Mouse (Mus musculus): ENCODE results near the gene Cers5. TPM values are rescaled to one million over a fixed set of nuclear protein-coding genes. Genes with fewer than 3 reads are reported as not detected.
"Not testable (repeated sequence)": the region's sequence is repeated elsewhere in the genome, so short reads cannot be mapped to it uniquely, and the experiment has no call there.

The Cers5 gene
- polyA plus RNA-seq, 2 experiments from 2014 or later: 63.5 to 71.6 TPM

DNA sequence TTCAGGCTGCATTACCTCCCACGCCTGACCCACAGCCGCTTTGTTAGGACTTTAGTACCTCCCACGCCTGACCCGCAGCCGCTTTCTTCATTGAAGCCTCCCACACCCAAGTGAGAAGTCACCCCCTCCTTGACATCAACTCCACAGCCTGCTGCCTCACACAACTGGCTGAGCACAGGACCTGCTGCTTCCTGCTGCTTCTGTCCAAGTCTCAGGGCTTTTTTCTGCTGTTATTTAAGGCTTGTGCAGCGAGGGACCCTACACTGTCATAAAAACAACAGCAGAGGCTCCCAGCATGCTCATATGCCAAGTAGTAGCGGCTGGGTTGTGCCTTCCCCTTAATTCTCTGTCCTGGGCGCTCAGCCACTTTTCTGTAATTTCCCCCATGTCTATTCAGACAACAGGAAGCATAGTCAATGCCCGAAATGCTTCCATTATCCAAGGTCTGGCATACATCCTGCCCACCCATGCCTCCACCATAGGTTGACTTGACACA, 15.0 kb upstream of the Cers5 start:
- no peak for ATAC-seq

DNA sequence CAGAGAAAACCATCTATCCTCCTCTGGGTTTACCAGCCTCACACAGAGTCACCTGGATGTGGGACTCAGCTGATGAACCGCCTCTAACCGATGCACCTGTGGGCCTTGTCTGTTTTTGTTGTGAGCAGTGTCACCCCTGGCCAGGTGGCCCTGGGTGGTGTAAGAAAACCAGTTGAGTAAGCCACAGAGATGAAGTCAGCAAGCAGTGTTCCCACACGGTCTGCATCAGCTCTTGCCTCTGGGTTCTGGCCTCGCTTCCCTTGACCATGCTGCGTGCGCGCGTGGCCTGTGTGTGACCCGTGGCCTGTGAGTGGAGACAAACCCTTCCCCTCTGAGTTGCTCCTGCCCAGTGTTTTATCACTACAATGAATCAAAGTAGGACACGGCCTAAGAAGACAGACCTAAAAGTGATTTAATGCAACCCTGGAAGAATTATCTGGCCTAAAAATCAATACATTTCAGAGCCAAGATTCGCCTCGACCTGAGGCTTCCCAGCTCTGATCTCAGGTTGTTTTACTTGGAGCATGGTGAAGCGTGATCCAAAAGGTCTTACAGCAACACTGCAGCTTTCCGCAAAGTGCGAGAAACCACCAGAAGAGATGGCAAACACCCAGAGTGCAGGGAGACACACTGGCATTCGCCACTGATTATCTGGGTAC, 6.1 kb upstream of the Cers5 start:
- ATAC-seq: no peak

DNA sequence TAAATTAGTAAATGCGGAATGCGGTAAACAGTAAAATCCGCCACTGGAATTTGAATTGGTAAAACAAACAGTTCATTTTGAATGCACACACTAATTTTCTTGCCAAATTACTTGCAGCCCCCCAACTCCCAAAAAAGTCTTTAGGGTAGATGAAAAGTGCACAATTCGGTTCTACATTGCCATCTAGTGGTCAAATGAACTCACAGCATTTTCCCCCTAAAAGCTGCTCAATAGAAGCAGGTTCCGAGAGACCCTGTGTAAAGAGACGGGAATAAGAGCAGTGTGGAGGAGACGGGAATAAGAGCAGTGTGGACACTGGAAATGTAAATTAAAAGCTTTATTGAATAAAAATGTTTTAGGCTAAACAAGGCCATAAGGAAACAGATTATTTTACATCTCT, 5.5 kb upstream of the Cers5 start:
- ATAC-seq: no peak

DNA sequence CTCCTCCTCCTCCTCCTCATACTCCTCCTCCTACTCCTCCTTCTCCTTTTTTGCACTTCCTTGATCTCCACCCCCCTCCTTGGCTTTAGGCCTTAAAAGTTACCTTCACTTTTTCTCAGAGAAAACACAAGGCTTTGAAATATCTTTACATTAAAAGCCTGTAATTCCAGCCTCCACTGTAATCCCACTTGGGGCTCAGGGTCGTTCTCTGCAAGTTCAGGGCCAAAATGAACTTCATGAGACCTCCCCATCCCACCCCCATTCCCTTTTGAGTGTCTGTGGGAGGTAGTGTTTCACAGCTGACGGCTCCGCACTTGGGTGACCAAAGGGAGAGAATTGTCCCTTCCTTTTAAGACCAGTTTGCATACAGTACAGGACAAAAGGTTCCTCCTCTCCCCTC, 240 bp upstream of the Cers5 start:
- ATAC-seq: no peak

DNA sequence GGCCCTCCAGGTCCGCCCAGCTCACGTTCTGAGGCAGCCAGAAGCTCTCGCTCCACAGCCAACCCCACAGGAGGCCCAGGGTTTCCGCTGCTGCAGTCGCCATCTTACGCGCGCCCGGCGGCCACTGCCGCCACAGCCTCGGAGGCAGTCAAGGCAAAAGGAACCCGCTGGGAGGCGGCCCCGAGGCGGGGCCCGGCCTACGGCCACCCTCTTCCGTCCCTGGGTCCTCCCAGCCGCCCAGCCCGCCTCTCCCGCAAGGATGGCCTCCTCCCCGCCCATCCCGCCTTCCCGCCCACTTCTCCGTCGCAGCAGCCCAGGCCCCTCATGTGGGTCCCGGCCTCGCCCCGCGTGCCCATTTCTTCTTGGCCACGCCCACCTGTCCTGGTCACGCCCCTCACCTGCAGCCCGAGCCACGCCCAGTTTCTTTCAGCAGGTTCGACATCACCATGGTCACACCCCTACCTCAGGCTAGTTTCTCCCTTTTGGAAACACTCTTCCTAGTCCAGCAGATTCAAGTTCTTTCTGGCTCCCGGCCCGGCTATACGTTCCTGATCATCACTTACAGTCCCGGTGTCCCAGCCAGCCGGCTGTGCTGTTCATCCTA, 306 bp downstream of the Cers5 start:
- peak; percentile 79 for ATAC-seq

DNA sequence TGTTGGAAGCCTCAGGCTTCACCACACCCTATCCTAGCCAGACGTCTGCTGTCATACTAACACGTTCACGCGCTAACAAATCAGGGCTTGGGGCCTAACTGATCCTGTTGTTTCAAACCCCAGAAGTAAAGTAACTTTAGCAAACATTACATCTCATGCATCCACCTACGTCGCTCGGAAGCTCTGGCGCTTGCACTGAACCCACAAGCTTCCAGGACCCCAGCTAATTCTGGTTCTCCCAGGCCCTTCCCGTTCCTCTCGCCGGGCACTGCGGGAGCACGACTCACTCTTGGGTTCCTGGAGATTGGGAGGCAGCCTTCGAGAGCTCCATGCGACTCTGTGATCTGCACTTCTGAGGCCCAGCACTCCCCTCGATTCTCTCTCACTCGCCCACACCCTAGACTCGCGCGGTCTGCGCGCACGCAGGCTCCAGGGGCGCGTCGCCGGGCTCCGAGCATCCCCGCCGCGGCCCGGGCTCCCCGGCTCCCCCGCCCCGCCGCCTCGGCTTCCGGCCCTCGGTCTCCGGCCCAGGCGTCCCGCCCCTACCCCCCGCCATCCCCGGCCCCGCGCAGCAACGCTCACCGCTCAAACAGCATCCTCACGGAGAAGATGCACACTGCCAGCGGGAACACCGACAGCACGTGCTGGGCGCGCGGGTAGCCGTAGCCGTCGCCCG, 946 bp downstream of the Cers5 start:
- ATAC-seq: peak; percentile 48

DNA sequence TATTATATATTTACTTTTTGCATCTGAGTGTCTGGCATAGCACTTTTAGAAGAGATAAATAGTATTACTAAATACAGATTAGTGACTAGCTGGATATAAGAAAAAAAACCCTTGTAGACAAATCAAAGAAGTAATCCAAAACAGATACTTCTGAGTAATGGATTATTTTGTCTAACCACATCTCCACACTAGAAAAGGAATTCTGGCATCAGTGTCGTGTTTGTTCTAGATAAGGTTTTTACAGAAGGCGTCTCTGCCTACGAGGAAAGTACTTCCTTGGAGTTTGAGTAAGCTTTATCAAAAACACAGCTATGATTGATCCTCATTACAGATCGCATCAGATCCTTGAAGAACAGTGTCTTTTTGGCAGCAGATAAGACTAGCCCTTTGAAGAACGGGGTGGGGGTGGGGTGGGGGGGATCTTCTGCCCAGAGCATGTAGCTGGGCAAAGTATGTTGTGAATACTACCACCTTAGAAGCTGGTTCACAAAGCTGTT, 1.6 kb downstream of the Cers5 start:
- ATAC-seq: no peak

DNA sequence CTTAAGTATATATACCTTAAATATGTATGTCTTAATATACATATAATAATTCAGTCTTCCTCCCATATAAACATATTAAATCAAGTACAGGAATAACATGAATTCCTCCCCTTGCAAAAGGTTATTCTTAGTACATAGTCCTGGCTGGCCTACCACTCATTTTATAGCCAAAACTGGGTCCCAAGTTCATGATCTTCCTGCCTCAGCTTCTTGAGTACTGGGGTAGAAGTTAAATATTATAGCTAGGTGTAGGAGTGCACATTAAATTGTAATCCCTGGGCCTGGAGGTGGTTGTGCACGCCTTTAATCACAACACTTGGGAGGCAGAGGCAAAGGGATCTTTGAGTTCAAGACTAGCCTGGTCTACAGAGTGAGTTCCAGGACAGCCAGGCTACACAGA, 3.9 kb downstream of the Cers5 start:
- no peak for ATAC-seq

DNA sequence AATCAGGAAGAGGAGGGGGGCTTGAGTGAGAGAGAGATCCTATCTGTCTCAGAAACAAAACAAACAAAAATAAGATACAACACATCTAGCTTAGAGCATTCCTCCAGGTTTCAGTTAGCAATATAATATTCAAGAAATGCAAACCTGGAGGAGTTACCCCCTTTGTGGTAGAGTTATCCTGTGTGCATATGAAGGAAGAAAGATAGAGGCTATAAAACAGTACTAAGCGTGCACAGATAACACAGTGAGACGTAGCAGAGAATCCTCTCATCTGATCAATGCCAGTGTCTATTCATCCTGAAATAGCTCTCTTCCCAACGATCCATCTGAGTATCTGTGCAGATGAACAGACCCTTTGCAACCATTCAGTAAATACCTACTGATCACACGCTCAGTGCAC, 5.2 kb downstream of the Cers5 start:
- ATAC-seq: no peak

DNA sequence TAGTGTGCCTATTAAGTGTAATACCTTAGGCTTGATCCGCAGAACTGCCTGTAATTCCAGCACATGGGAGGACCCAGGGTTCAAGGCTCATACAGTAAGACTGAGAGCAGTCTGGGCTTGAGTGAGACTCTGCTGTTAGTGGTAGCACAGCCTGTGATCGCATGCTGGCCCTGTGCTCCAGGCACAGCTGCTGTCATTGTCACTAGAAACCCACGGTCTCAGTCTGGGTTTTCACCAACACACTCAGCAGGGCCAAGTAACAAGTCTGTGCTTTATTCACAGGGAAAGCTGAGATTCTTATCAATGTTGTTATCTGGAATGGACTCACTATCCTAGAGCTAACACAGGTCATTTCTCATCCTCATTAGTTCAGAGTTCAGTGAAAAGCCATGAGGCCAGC, 18.5 kb downstream of the Cers5 start:
- no peak for ATAC-seq

DNA sequence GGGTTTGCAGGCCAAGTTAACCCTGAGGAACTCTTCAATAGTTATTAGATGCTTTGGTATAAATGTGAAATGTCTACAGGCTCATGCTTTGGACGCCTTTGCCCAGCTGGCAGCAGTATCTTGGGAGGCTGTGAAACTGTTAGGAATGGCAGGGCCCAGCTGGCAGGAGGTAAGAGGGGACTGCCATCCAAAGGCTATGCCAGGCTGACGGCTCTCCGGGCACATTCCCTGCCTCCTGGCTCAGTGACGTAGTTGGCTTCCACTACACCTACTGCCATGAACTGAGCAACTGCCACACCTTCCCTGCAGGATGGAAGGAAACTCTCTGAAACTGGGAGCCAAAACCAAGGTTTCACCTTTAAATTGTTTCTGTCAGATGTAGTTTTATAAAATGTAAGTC, 32.5 kb downstream of the Cers5 start:
- ATAC-seq: no peak

DNA sequence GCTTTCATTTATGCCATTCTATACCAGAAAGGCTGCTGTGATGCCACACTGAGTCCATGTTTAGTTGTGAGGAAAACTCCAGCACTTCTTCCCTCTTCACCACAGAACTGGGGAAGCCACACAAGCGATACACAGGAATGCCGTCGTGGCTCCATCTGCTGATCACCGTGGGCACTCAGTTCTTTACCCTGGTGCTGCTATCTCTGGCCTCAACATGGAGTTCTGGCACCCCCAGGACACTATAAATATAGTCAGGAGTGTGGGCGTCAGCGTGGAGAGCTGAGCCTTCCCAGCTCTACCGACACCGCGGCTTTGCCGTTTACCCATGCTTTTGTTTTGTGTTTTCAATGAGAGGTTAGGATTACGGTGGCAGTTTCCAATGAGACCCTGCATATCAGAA, 36.0 kb downstream of the Cers5 start:
- ATAC-seq: no peak

DNA sequence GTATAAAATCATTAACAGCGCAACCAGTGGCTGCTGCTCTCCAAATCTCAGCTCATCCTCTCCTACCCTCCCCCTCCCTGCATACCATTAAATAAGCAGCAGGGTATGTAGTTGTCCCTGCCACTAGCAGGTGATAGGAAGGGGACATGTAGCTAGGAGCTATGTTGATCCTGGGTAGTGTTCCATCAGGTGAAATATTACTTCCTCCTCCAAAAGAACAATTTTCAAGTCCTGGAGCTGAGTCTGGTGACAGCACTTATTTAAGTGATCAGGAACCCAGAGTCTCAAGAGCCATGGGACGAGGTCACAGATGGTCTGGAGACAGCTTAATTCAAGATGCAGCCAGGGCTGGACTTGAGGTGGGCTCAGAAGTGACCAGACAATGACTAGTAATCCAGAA, 37.1 kb downstream of the Cers5 start:
- ATAC-seq: no peak

DNA sequence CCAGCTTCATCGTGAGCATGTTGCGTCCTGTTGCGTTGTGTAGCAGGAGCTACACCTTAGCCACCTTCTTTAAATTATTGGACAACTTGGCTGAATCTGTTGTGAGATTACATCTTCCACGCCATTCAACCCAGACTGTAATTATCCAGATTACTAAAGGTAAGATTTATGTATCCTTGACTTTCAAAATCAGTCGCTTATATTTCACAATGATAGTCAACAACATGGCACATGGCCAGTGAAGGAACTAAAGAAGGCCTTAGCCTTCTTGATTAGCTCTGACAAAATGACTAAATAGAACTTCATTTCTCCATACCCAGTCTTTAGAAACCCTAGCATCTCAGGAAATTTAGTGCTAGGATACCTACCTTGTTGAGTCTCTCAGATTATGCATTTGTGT, 39.5 kb downstream of the Cers5 start:
- ATAC-seq: no peak

DNA sequence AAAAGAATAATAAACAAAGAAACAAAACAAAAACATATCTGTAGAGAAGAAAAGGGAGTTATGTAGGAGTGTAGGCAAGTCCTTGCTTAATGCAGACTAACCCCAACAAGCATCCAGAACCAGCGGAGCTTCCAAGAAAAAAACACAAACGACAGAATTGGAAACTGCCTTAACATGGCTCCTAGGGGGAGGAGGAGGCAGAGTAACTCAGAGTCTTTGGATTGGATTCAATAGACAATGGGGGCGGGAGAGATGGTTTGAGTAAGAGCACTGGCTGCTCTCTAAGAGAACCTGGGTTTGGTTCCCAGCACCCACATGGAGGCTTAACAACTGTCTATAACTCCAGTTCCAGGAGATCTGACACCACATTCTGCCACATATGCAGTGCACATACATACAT, 41.0 kb downstream of the Cers5 start:
- ATAC-seq: no peak

DNA sequence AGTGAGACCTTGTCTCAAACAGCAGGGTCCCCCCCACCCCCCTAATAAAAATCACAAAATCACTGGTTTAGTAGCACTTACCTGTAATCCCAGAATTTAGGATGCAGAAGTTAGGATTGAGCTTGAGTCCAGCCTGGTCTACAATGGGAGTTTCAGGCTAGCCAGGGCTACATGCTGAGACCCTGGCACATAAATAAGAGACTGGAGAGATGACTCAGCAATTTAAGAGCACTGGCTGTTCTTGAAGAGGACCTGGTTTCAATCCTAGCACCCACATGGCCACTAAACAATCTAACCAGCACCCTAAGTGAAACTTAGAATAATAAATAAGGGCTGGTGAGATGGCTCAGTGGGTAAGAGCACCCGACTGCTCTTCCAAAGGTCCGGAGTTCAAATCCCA, 41.5 kb downstream of the Cers5 start:
- no peak for ATAC-seq

DNA sequence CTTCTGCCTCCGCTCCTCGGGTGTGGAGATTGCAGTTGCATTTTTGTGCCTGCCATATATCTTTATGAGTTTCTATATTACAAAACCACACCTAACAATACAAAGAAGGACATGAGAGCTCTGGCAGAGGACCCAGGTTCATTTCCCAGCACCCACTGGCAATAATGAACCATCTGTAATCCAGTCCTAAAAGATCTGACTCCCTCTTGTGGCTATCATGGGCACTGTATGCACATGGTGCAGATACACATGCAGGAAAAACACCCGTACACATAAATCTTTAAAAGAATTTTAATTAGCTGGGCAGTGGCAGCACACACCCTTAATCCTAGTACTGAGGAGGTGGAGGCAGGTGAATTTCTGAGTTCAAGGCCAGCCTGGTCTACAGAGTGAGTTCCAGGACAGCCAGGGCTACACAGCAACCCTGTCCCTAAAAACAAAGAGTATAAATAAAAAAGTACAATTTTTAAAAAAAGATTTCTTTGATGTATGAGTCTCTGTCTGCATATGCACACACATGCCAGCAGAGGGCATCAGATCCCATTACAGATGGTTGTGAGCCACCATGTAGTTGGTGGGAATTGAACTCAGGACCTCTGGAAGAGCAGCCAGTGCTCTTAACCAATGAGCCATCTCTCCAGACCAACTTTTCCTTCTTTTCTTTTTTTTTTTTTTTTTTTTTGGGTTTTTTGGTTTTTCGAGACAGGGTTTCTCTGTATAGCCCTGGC, 43.5 kb downstream of the Cers5 start:
- no peak for ATAC-seq

DNA sequence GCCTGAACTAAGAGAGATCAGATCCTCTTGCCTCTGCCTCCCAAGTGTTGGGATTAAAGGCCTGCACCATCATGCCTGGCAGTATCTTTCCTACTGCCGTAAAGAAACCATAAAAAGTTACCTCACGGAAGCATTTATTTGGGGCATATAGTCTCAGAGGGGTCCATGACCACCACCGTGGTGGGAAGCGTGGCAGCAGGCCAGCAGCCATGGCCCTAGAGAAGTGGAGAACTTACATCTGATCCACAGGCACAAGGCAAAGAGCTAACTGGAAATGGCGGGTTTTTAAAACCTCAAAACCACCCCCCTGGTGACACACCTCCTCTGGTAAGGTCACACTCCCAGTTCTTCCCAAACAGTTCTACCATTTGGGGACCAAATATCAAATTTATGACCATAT, 44.5 kb downstream of the Cers5 start:
- ATAC-seq: no peak

DNA sequence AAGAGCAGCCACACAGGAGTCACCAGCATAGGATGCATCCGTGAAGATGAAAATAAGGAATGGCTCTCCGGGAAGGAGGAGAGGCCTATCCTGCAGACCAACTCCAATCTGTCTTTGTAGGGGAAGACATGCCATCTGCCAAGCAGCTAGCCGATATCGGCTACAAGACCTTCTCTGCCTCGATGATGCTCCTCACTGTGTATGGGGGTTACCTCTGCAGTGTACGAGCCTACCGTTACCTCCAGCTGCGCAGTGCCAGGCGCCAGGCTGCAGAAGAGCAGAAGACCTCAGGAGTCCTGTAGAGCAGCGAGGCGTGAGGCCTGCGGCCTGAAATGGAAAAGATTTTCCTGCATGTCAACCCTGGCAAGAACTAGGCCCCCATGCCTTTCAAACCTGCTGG, 45.2 kb downstream of the Cers5 start:
- ATAC-seq: no peak

DNA sequence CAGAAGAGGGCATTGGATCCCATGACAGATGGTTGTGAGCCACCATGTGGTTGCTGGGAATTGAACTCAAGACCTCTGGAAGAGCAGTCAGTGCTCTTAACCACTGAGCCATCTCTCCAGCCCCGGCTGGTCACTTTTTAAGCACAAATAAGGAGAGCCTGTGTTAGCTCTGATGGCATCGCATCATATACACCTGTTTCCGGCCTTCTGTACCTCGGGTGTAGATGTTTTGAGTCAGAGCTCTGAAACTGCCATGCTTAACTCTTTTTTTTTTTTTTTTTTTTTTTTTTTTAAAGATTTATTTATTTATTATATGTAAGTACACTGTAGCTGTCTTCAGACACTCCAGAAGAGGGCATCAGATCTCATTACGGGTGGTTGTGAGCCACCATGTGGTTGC, 45.6 kb downstream of the Cers5 start:
- not testable (repeated sequence) for ATAC-seq

DNA sequence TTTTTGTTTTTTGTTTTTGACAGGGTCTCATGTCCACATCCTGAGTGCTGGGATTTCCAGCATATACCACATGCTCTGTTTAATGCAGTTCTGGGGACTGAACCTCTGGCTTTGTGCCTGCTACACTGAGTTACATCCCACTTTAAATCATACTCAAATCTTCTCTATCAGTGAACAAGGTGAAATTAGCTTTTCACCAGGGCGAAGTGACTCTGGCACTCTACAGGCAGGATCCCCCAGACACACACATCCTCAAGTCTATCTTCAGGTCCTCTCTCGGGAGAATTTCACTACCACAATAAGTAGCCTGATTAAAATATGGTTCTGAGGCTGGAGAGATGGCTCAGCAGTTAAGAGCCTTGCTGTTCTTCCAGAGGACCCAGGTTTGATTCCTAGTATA, 46.1 kb downstream of the Cers5 start:
- no peak for ATAC-seq

DNA sequence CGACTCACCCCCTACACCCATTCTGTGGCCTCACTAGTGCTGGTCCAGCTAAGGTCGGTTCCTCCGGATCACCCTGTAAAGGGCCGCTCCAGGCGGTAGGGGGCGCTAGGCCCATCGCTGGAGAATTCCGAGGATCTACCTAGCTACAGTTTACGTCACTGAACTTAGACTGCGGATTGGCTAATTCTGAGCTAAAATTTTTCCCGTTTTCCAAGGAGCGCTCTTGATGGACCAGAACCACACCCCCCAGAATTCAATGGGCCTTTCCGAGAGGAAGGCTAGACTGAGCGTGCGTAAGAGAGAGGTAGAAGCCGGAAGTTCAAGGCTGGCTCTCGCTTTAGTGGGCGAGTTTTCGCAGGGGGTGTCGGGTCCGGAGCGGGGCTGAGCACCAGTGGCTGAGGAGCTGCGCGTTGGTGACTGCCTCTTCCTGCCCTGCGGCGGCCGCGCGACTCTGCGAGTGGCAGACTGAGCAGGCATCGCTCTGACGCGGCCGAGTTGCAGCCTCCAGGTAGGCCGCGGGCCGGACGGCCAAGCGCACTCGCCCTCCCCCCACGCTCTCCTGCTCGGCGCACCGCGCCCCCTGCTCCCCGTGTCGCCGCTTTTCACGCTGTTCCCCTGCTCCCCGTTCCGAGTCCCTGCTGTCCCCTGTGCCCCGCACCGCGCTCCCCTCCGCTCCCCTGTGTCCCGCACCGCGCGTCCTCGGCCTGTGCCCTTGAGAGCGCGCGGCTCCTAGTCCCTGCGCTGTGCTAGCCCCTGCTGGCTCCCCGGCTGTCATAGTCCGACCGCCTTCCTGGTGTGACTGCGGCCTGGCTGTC, 47.1 kb downstream of the Cers5 start, which contains the start of gene Cox14:
Gene Cox14, plus strand, starts transcription at position 278 of the 815 bp plus-strand sequence.
- peak; percentile 89 for ATAC-seq

All from activated CD4-positive, CD25-positive, alpha-beta regulatory T cell, adult 4 months (primary cell).